Mouse (Mus musculus) erythroblast, embryonic 14.5 days (primary cell): Measurements from ENCODE around the gene Pom121.

Experiments
- GATA1 ChIP-seq: IDR thresholded peaks from 2 replicates; pipeline ENCODE4 v1.6.1; 2012; ENCODE audit warnings: low read length, inconsistent platforms, mixed read lengths
- TAL1 ChIP-seq: IDR thresholded peaks from 3 replicates; pipeline ENCODE4 v1.6.1; 2012; ENCODE audit warnings: low read length, inconsistent platforms, mixed read lengths

GRCm38 (mm10) chr5:135408114-135408513, 13.8 kb upstream of the Pom121 start:
- TF ChIP-seq GATA1, result no peak
- TF ChIP-seq TAL1, result no peak
